Mouse (Mus musculus) midbrain, embryonic 14.5 days (tissue): ENCODE measurements at regions not wholly inside any gene's neighbourhood (a gene's known extent, or its start where the extent isn't known, plus 50 kb on each side); places are given as distances from the start of the nearest gene placed in this dataset.

Experiments used
- ATAC-seq: fragments of 200-750 bp; cut with Nextera tagmentation; 2 replicates; pipeline ENCODE4 v1.8.0; 2017; ENCODE audit warnings: moderate number of reproducible peaks, moderate library complexity; ENCODE audit not compliant: low FRiP score, low TSS enrichment
- DNase-seq: peaks from one replicate; pipeline ENCODE4 v3.0.0-alpha.2; 2015
- H3K27ac ChIP-seq: fragments of 300-500 bp; sonication (generic); replicated peaks from 2 replicates; pipeline ENCODE4 v1.5.1; 2014; ENCODE audit warnings: mild to moderate bottlenecking, low read depth, low read length, moderate library complexity
- H3K27me3 ChIP-seq: fragments of 300-500 bp; sonication (generic); 2 replicates; pipeline ENCODE4 v1.6.1; 2014; ENCODE audit warnings: low read length, control low read depth, mixed read lengths; ENCODE audit not compliant: control insufficient read depth, insufficient read depth
- H3K36me3 ChIP-seq: fragments of 300-500 bp; sonication (generic); 2 replicates; pipeline ENCODE4 v1.6.1; 2014; ENCODE audit warnings: low read length, control low read depth; ENCODE audit not compliant: control insufficient read depth, insufficient read depth
- H3K4me1 ChIP-seq: fragments of 300-500 bp; sonication (generic); 2 replicates; pipeline ENCODE4 v1.6.1; 2014; ENCODE audit warnings: mild to moderate bottlenecking, antibody characterized with exemption, low read length, control low read depth; ENCODE audit not compliant: control insufficient read depth, insufficient read depth
- H3K4me2 ChIP-seq: fragments of 300-500 bp; sonication (generic); 2 replicates; pipeline ENCODE4 v1.6.1; 2014; ENCODE audit warnings: mild to moderate bottlenecking, low read length, moderate library complexity
- H3K4me3 ChIP-seq: fragments of 300-500 bp; sonication (generic); replicated peaks from 2 replicates; pipeline ENCODE4 v1.5.1; 2014; ENCODE audit warnings: low read depth, low read length
- H3K9ac ChIP-seq: fragments of 300-500 bp; sonication (generic); replicated peaks from 2 replicates; pipeline ENCODE4 v1.6.1; 2014; ENCODE audit warnings: mild to moderate bottlenecking, low read length, moderate library complexity
- H3K9me3 ChIP-seq: fragments of 300-500 bp; sonication (generic); 2 replicates; pipeline ENCODE4 v1.6.1; 2016; ENCODE audit warnings: low read length, control low read depth, mixed read lengths; ENCODE audit not compliant: control insufficient read depth
- WGBS: fragments of 180-500 bp; shearing (Covaris S2); extraction: QIAGEN DNeasy Blood & Tissue Kit; methylation state at CpG from one replicate; pipeline ENCODE4 v1.1.7; 2014; 5-methylcytosine and 5-hydroxymethylcytosine counted together

DNA sequence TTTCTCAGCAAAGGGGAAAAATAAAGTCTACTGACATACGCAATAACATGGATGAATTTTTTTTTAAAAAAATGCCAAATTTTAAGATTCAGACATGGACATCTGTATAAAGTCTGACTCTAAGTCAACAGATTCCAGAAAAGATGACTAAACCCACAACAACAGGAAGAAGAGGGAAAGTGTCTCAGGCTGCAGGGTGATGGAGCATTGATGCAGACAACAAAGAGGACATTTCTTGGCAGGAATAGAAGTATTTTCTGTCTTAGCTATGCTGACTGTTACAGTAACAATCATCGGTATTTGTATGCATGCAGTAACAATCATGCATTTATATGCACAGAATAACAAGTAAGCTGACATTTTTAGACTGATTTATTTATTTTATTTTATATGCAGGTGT is 139.5 kb downstream of the S1pr1 start:
- no peaks in the 10 kb centered on the region for H3K36me3 ChIP-seq
- no peaks in the 10 kb centered on the region for H3K27me3 ChIP-seq
- DNase-seq (no peak), ATAC-seq (no peak)
- H3K4me2 ChIP-seq = no peak overlapping the region
- H3K4me3 ChIP-seq = no peak overlapping the region
- H3K27ac ChIP-seq = no peak overlapping the region
- H3K9ac ChIP-seq = no peak overlapping the region
- no peaks in the 10 kb centered on the region for H3K9me3 ChIP-seq
- 93% methylated on average over 2 of the region's 2 CpGs for WGBS
- H3K4me1 ChIP-seq = 0 out of 2 replicates have a peak, but pooled peaks cover 5% of the 10 kb centered on the region

- no peak for ATAC-seq
- H3K4me1 ChIP-seq = no peaks in the 10 kb centered on the region
- no peak overlapping the region for H3K9ac ChIP-seq
- H3K27ac ChIP-seq = no peak overlapping the region
- no peak overlapping the region for H3K4me3 ChIP-seq
- no peaks in the 10 kb centered on the region for H3K9me3 ChIP-seq
- no peaks in the 10 kb centered on the region for H3K36me3 ChIP-seq
- 84% methylated on average over 7 of the region's 7 CpGs for WGBS
- H3K4me2 ChIP-seq = no peak overlapping the region
- no peaks in the 10 kb centered on the region for H3K27me3 ChIP-seq
- no peak for DNase-seq
Observed at GRCm38 (mm10) chr3:115562735-115563134, 152.1 kb downstream of the S1pr1 start.

DNA sequence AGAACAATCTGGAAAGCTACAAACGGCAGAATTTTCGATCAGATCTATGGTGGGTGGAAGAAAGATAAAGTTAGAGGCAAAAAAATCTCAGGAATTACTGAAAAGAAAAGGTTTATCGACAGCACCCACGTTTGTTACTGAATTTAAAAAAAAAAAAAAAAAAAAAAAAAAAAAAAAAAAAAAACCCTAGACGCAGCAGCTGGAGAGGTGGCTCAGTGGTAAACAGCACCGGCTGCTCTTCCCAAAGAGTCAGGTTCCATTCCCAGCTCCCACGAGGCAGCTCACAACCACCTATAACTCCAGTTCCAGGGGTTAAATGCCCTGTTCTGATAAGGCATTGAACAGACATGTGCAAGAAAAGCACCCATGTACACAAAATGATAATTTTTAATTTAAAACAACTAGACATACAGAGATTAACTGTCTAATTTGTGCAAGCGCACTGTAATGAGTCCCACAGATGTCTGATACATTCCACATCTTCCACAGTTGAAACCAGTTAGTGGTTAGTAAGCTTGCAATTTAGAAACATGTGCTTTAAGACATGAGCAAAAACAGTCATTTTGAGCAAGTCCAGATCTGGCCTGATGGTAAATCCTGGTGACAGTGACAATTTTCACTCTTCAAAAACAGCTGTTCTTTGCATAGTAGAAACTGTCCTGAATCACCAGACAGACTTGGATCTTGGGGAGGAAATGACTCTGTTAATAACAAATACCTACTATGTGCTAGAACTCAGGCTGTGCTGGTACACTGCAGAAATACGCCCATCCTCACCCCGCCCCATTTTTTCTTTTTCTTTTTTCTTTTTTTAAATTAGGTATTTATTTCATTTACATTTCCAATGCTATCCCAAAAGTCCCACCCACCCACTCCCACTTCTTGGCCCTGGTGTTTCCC is 159.8 kb downstream of the S1pr1 start:
- Histone ChIP-seq H3K4me2 (no peak overlapping the region), H3K4me3 (no peak overlapping the region), H3K27ac (no peak overlapping the region), H3K4me1 (no peaks in the 10 kb centered on the region), H3K36me3 (no peaks in the 10 kb centered on the region), H3K27me3 (no peaks in the 10 kb centered on the region), H3K9me3 (no peaks in the 10 kb centered on the region), H3K9ac (no peak overlapping the region)
- DNase-seq = no peak
- WGBS = 92% methylated on average over 10 of the region's 10 CpGs
- ATAC-seq = no peak

DNA sequence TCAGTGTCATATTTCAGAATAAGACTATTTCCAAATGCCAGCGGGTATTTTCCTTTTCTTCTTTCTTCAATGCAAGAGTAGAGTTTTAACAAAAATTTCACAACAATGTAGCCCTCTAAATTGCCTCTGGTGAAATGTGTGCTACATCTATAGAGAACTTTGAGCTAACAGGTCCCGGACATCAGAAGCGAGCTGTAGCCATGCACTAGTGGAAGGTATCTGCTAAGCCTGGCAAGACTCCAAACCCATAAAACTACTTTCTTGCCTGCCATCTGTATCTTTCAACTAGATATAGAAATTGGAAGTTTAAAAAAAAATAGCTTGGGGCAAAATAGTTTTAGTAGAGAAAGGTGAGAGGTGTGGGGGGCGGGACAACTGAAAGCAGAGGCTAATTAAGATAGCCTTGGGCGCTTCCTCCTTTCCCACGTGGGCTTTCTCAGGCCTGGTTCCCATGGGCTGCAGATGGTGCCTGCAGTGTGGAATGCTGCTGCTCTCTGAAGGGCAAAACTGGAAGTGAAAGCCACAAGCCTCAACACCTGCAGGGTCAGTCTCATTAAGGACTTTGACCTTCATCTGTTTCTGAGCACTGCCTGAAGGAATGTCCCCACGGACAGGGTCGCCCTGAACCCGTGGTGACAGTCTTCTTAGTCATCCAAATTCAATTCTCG is 160.9 kb downstream of the S1pr1 start:
- Histone ChIP-seq H3K27ac (no peak overlapping the region), H3K4me3 (no peak overlapping the region), H3K36me3 (no peaks in the 10 kb centered on the region), H3K4me1 (no peaks in the 10 kb centered on the region), H3K27me3 (no peaks in the 10 kb centered on the region), H3K4me2 (no peak overlapping the region), H3K9ac (no peak overlapping the region), H3K9me3 (no peaks in the 10 kb centered on the region)
- no peak for ATAC-seq
- WGBS = 76% methylated on average over 10 of the region's 10 CpGs
- DNase-seq = peak; percentile 20

GRCm38 (mm10) chr3:115541789-115542188 is 173.1 kb downstream of the S1pr1 start:
- no peaks in the 10 kb centered on the region for H3K4me1 ChIP-seq

DNA sequence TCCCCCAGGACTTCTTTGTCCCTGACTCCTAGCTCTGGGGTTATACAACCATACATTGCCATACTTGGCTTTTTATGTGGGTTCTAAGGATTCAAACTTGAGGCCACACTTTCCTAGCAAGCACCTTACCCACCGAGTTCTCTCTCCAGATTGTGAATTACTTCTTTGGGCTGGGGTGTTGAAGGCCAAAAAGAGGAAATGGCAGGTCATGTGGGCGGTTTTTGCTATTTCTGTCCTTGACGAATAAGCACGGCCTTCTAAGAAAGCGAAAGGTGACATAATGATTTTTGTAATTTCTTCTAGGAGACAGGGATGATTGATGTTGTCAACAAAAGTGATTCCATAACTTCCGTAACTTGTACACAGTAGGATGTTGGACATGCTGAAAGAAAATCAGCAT is 176.5 kb downstream of the S1pr1 start:
- Histone ChIP-seq H3K4me1 (no peaks in the 10 kb centered on the region), H3K36me3 (no peaks in the 10 kb centered on the region), H3K27ac (no peak overlapping the region), H3K4me3 (no peak overlapping the region), H3K9me3 (no peaks in the 10 kb centered on the region), H3K27me3 (no peaks in the 10 kb centered on the region), H3K4me2 (no peak overlapping the region), H3K9ac (no peak overlapping the region)
- WGBS = 89% methylated on average over 6 of the region's 6 CpGs
- DNase-seq = no peak
- no peak for ATAC-seq

More at GRCm38 (mm10) chr3:115541789-115542188, 173.1 kb downstream of the S1pr1 start:
- 90% methylated on average over 1 of the region's 1 CpGs for WGBS
- Histone ChIP-seq H3K4me2 (no peak overlapping the region), H3K9me3 (no peaks in the 10 kb centered on the region), H3K4me3 (no peak overlapping the region), H3K9ac (no peak overlapping the region), H3K36me3 (no peaks in the 10 kb centered on the region), H3K27me3 (no peaks in the 10 kb centered on the region), H3K27ac (no peak overlapping the region)
- peak; percentile 80 for DNase-seq
- no peak for ATAC-seq

- Histone ChIP-seq H3K4me1 (no peaks in the 10 kb centered on the region), H3K9me3 (no peaks in the 10 kb centered on the region), H3K9ac (no peak overlapping the region), H3K27ac (no peak overlapping the region), H3K4me3 (no peak overlapping the region), H3K36me3 (no peaks in the 10 kb centered on the region), H3K4me2 (no peak overlapping the region), H3K27me3 (no peaks in the 10 kb centered on the region)
- ATAC-seq (no peak), DNase-seq (no peak)
- WGBS = 90% methylated on average over 18 of the region's 18 CpGs
Observed at GRCm38 (mm10) chr3:115532141-115532735, 182.6 kb downstream of the S1pr1 start.

GRCm38 (mm10) chr3:115530441-115530840 is 184.4 kb downstream of the S1pr1 start:
- no peak for DNase-seq
- no peak overlapping the region for H3K9ac ChIP-seq
- H3K36me3 ChIP-seq = no peaks in the 10 kb centered on the region
- H3K4me2 ChIP-seq = no peak overlapping the region
- no peak overlapping the region for H3K27ac ChIP-seq
- no peak overlapping the region for H3K4me3 ChIP-seq
- no peak for ATAC-seq
- 85% methylated on average over 3 of the region's 3 CpGs for WGBS
- no peaks in the 10 kb centered on the region for H3K9me3 ChIP-seq
- H3K27me3 ChIP-seq = no peaks in the 10 kb centered on the region
- no peaks in the 10 kb centered on the region for H3K4me1 ChIP-seq
